Mouse (Mus musculus): ENCODE results near the gene Scoc. TPM values are rescaled to one million over a fixed set of nuclear protein-coding genes. Genes with fewer than 3 reads are reported as not detected.

The Scoc gene
- polyA plus RNA-seq, 1 experiment from 2014 or later: 104 TPM

GRCm38 (mm10) chr8:83426104-83426759 lies 32.0 kb downstream of the Scoc start:
- Histone ChIP-seq H3K4me3 (replicated peaks) (no peak overlapping the region), H3K4me1 (no peaks in the 10 kb centered on the region), H3K9me3 (no peaks in the 10 kb centered on the region), H3K36me3 (no peaks in the 10 kb centered on the region), H3K27ac (no peak overlapping the region), H3K9ac (no peak overlapping the region), H3K27me3 (replicated peaks) (no peaks in the 10 kb centered on the region), H3K4me2 (no peak overlapping the region)
- ATAC-seq (ENCODE audit: insufficient read depth, low FRiP score, low read depth): no peak
- 71% methylated on average over 11 of the region's 11 CpGs for WGBS

- ATAC-seq (ENCODE audit: insufficient read depth, low FRiP score, low read depth): no peak
- 89% methylated on average over 6 of the region's 6 CpGs for WGBS
Observed at GRCm38 (mm10) chr8:83425202-83425601, 33.0 kb downstream of the Scoc start.

DNA sequence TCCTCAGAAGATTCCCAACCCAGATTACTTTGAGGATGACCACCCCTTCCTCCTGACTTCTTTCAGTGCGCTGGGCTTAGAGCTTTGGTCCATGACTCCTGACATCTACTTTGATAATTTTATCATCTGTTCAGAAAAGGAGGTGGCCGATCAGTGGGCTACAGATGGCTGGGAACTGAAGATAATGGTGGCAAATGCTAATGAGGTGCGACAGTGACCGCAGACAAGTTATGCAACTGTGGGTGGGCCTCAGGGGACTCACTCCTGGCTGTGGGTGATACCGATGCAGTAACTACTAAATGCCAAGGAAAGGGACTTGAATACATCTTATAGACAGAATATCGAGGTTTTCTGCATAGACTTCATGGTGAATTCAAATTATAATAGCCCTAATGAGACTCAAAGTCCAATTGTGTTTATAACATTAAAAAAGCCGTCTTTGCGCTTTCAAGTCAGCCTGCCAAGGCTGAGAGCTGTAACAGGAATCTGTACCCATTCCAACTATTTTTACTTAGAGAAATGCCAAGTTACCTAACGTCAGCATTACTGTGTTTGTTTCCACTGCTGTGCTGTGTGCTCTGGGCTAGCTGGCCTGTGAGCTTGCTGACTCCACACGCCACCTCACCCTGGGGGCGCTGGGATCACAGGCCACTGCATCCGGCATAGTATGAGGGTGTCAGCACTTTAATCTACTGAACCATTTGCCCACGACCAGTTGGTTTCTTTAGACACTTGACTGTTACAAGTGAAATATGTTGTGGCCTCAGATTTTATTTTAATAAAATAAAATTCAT lies 35.0 kb downstream of the Scoc start:
- Histone ChIP-seq H3K9ac (no peak overlapping the region), H3K27me3 (replicated peaks) (no peaks in the 10 kb centered on the region), H3K4me3 (replicated peaks) (no peak overlapping the region), H3K9me3 (no peaks in the 10 kb centered on the region), H3K4me2 (no peak overlapping the region), H3K4me1 (no peaks in the 10 kb centered on the region), H3K27ac (no peak overlapping the region), H3K36me3 (no peaks in the 10 kb centered on the region)
- ATAC-seq (ENCODE audit: insufficient read depth, low FRiP score, low read depth): peak; percentile 88
- WGBS: 72% methylated on average over 13 of the region's 13 CpGs

More at GRCm38 (mm10) chr8:83425202-83425601, 33.0 kb downstream of the Scoc start:
- Histone ChIP-seq H3K27ac (no peak overlapping the region), H3K36me3 (no peaks in the 10 kb centered on the region), H3K9ac (no peak overlapping the region), H3K27me3 (replicated peaks) (no peaks in the 10 kb centered on the region), H3K4me2 (no peak overlapping the region), H3K4me3 (replicated peaks) (no peak overlapping the region), H3K4me1 (no peaks in the 10 kb centered on the region), H3K9me3 (no peaks in the 10 kb centered on the region)

DNA sequence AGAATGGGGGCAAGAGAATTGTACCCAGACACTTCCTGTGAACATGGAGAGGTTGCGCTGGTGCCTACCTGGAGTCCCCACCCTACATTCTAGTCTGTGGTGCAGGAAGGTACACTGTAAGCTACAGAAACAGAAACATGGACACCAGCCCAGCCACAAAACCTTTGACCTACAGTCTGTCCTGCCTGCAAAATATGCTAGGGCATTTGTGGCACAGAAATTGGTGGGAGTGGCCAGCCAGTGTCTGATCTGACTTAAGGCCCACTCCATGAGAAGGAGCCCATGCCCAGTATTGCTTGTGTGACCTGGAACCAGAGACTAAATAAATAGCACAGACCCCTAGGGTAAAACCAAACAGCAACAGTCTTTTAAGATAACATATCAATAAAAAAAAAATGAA lies 36.8 kb downstream of the Scoc start:
- Histone ChIP-seq H3K36me3 (no peaks in the 10 kb centered on the region), H3K4me1 (no peaks in the 10 kb centered on the region), H3K4me2 (no peak overlapping the region), H3K27me3 (replicated peaks) (no peaks in the 10 kb centered on the region), H3K9me3 (no peaks in the 10 kb centered on the region), H3K9ac (no peak overlapping the region), H3K4me3 (replicated peaks) (no peak overlapping the region), H3K27ac (no peak overlapping the region)
- WGBS: 94% methylated on average over 1 of the region's 1 CpGs
- ATAC-seq (ENCODE audit: insufficient read depth, low FRiP score, low read depth): no peak

GRCm38 (mm10) chr8:83418805-83419516 lies 39.2 kb downstream of the Scoc start:
- no peak overlapping the region for H3K9ac ChIP-seq
- ATAC-seq (ENCODE audit: insufficient read depth, low FRiP score, low read depth): no peak
- H3K36me3 ChIP-seq: no peaks in the 10 kb centered on the region
- no peaks in the 10 kb centered on the region for H3K4me1 ChIP-seq
- H3K9me3 ChIP-seq: no peaks in the 10 kb centered on the region
- no peak overlapping the region for H3K4me3 ChIP-seq (replicated peaks)
- H3K27ac ChIP-seq: no peak overlapping the region
- WGBS: 85% methylated on average over 11 of the region's 11 CpGs
- H3K27me3 ChIP-seq (replicated peaks): no peaks in the 10 kb centered on the region
- no peak overlapping the region for H3K4me2 ChIP-seq

GRCm38 (mm10) chr8:83417970-83418369 lies 40.2 kb downstream of the Scoc start:
- Histone ChIP-seq H3K9me3 (no peaks in the 10 kb centered on the region), H3K4me1 (no peaks in the 10 kb centered on the region), H3K9ac (no peak overlapping the region), H3K4me2 (no peak overlapping the region), H3K4me3 (replicated peaks) (no peak overlapping the region), H3K36me3 (no peaks in the 10 kb centered on the region), H3K27ac (no peak overlapping the region), H3K27me3 (replicated peaks) (no peaks in the 10 kb centered on the region)
- 76% methylated on average over 6 of the region's 6 CpGs for WGBS
- no peak for ATAC-seq (ENCODE audit: insufficient read depth, low FRiP score, low read depth)

DNA sequence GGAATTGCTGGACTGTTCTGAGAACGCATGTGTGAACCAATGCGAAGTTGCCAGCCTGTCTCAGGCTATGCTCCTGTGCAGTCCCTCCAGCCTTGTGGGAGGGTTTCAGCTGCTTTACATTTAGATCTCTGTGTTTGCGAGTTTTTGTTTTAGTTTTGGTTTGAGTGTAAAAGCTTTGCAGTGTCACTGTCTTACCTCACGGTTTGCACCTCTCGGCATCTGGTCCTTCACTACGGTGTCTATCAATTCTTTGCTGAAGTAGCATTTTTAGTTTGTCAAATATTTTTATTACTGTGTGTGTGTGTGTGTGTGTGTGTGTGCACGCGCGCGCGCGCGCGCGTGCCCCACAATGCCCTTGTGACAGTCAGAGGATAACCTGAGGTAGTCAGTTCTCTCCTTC lies 41.3 kb downstream of the Scoc start:
- no peaks in the 10 kb centered on the region for H3K9me3 ChIP-seq
- WGBS: 96% methylated on average over 15 of the region's 15 CpGs

GRCm38 (mm10) chr8:83408496-83408895 lies 49.7 kb downstream of the Scoc start:
- WGBS: 76% methylated on average over 7 of the region's 7 CpGs

More for the DNA sequence above, 41.3 kb downstream of the Scoc start:
- Histone ChIP-seq H3K27ac (no peak overlapping the region), H3K36me3 (no peaks in the 10 kb centered on the region), H3K4me1 (no peaks in the 10 kb centered on the region), H3K4me2 (no peak overlapping the region), H3K27me3 (replicated peaks) (no peaks in the 10 kb centered on the region), H3K9ac (no peak overlapping the region), H3K4me3 (replicated peaks) (no peak overlapping the region)
- no peak for ATAC-seq (ENCODE audit: insufficient read depth, low FRiP score, low read depth)

GRCm38 (mm10) chr8:83406836-83407235 lies 51.4 kb downstream of the Scoc start:
- Histone ChIP-seq H3K4me2 (no peak overlapping the region), H3K9ac (no peak overlapping the region), H3K27ac (no peak overlapping the region), H3K4me3 (replicated peaks) (no peak overlapping the region), H3K9me3 (no peaks in the 10 kb centered on the region), H3K27me3 (replicated peaks) (no peaks in the 10 kb centered on the region), H3K36me3 (no peaks in the 10 kb centered on the region), H3K4me1 (no peaks in the 10 kb centered on the region)
- ATAC-seq (ENCODE audit: insufficient read depth, low FRiP score, low read depth): no peak
- 36% methylated on average over 6 of the region's 6 CpGs for WGBS

More at GRCm38 (mm10) chr8:83408496-83408895, 49.7 kb downstream of the Scoc start:
- Histone ChIP-seq H3K9ac (no peak overlapping the region), H3K9me3 (no peaks in the 10 kb centered on the region), H3K4me3 (replicated peaks) (no peak overlapping the region), H3K4me1 (no peaks in the 10 kb centered on the region), H3K27ac (no peak overlapping the region), H3K4me2 (no peak overlapping the region), H3K27me3 (replicated peaks) (no peaks in the 10 kb centered on the region), H3K36me3 (no peaks in the 10 kb centered on the region)
- ATAC-seq (ENCODE audit: insufficient read depth, low FRiP score, low read depth): no peak

DNA sequence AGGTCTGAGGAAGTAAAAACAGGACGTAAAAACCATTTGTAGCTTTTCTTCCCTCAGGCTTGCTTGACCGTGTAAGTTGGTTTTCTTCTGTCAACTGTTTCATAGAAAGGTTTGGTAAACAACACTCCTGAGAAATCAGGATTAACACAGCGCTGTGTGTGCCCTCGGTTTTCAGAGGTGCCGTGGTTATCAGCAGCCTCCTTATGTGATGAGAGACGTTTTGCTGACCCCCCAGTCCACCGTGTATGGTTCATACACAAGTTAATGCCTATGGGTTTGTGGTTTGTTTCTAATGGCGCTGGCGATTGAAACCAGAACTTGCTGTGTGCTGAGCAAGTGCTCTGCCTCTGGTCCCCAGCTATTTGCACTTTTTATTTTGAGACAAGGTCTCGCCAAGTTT lies 52.6 kb downstream of the Scoc start:
- Histone ChIP-seq H3K9ac (no peak overlapping the region), H3K27ac (no peak overlapping the region), H3K27me3 (replicated peaks) (no peaks in the 10 kb centered on the region), H3K4me3 (replicated peaks) (no peak overlapping the region), H3K4me1 (no peaks in the 10 kb centered on the region), H3K4me2 (no peak overlapping the region), H3K9me3 (no peaks in the 10 kb centered on the region), H3K36me3 (no peaks in the 10 kb centered on the region)
- ATAC-seq (ENCODE audit: insufficient read depth, low FRiP score, low read depth): no peak
- WGBS: 69% methylated on average over 10 of the region's 10 CpGs

DNA sequence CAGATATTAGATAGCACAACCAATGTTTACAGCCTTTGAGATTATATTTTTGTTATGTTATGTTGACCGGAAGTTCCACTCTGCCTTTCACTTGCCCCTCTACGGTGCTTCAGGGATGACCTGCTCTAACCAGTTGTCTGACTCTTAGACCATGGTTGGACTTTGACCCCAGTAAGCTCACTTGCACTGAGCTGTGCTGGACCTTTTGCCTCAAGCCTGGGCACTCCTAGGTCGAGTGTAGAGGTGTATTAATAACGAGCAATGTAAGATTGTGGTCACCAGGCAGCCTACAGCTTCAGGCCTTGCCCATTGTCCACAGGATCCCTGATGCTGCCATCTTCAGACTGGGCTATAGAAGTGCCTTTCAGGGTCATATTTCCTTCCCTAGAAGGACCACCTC lies 60.5 kb downstream of the Scoc start:
- Histone ChIP-seq H3K36me3 (no peaks in the 10 kb centered on the region), H3K9me3 (no peaks in the 10 kb centered on the region), H3K27ac (no peak overlapping the region), H3K4me2 (no peak overlapping the region), H3K4me3 (replicated peaks) (no peak overlapping the region), H3K27me3 (replicated peaks) (no peaks in the 10 kb centered on the region), H3K9ac (no peak overlapping the region), H3K4me1 (no peaks in the 10 kb centered on the region)
- ATAC-seq (ENCODE audit: insufficient read depth, low FRiP score, low read depth): peak; percentile 43; the same call in 1 of the 2 replicates
- WGBS: 66% methylated on average over 4 of the region's 4 CpGs

DNA sequence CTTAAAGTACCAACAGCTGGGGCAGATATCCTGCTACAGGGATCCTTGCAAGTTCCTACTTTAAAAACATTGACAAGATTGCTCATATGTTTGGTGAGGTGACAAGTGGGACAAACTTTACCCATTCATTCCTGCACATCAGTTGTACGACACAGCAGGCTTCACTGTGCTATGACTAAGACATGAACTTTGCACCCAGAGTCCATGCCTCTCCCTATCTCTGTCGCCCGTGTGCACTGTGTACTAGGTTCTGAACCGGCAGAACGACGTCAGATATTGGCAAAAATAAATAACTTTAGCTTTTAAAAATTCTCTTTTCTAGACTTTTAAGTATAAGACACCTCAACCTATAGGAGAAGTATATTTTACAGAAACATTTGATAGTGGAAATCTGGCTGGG lies 61.5 kb downstream of the Scoc start:
- H3K27me3 ChIP-seq (replicated peaks): no peaks in the 10 kb centered on the region
- no peaks in the 10 kb centered on the region for H3K9me3 ChIP-seq
- no peak overlapping the region for H3K9ac ChIP-seq
- H3K4me1 ChIP-seq: no peaks in the 10 kb centered on the region
- no peak overlapping the region for H3K27ac ChIP-seq
- H3K4me2 ChIP-seq: no peak overlapping the region
- no peak overlapping the region for H3K4me3 ChIP-seq (replicated peaks)
- ATAC-seq (ENCODE audit: insufficient read depth, low FRiP score, low read depth): no peak
- H3K36me3 ChIP-seq: no peaks in the 10 kb centered on the region
- WGBS: 71% methylated on average over 6 of the region's 6 CpGs

Data from stomach, embryonic 15.5 days (tissue).